Mouse (Mus musculus) lung, adult 2 months (tissue): ENCODE results near the gene Tmem161a.

Experiments used
- CTCF ChIP-seq: fragments of 200-500 bp; IDR thresholded peaks from 2 replicates; pipeline ENCODE4 v1.5.1; 2011; ENCODE audit warnings: mild to moderate bottlenecking, low read length, control low read depth; ENCODE audit not compliant: insufficient read depth
- POLR2A ChIP-seq: fragments of 200-500 bp; IDR thresholded peaks from 2 replicates; pipeline ENCODE4 v1.6.1; 2011; ENCODE audit warnings: low read depth, mild to moderate bottlenecking, control low read depth, low read length, borderline replicate concordance; ENCODE audit errors: extremely low read depth

- TF ChIP-seq CTCF (no peak), POLR2A (no peak)
Measured at GRCm38 (mm10) chr8:70178231-70178630, 6.1 kb downstream of the Tmem161a start.
